In genomic region chr3:127527465-127528034, GRCm38 (mm10) we compare ENCODE assay signal across 11 mouse cellular contexts. TPM values are rescaled to one million over a fixed set of nuclear protein-coding genes. Genes with fewer than 3 reads are reported as not detected.
DNase-seq lines count a peak whose midpoint lies in the region; ATAC-seq and TF ChIP-seq lines count a peak whose summit lies in the region.
"Had no signal": no experiment of that assay in that cellular context is flagged by ENCODE, and none has a peak within 500 bp of the region (broad histone marks: within the 10 kb centered on the region; RNA-seq: fewer than 3 reads in every experiment).

No protein-coding gene starts in this region.

- 0 out of 2 replicates have a peak, but pooled peaks have one; percentile 13 for ATAC-seq in monocyte, adult 5-6 weeks (replicated peaks; ENCODE audit: insufficient number of reproducible peaks, low FRiP score, low TSS enrichment, poor library complexity, severe bottlenecking)

- TF ChIP-seq POLR2A in kidney, adult 2 months (IDR thresholded peaks at IDR 0.05; ENCODE audit: low read depth, low read length), result no peak

- no peak overlapping the region for H3K27ac ChIP-seq in kidney, adult 2 months (ENCODE audit: insufficient read depth, low read depth, low read length)
- H3K27ac ChIP-seq in embryonic facial prominence, embryonic 10.5 days (replicated peaks), result no peak overlapping the region
- H3K27ac ChIP-seq: kidney, postnatal 0 days; liver, embryonic 14.5 days had no signal

- H3K36me3 ChIP-seq in kidney, adult 2 months (ENCODE audit: control insufficient read depth, insufficient read depth, low read length), result no peaks in the 10 kb centered on the region
- H3K36me3 ChIP-seq in embryonic facial prominence, embryonic 10.5 days (replicated peaks), result no peaks in the 10 kb centered on the region

- TF ChIP-seq CTCF in kidney, adult 2 months (conservative IDR thresholded peaks at IDR 0.05; ENCODE audit: insufficient read depth, insufficient read length, low read depth, low read length), result no peak

- H3K27me3 ChIP-seq in kidney, adult 2 months (replicated peaks; ENCODE audit: control insufficient read depth, insufficient read depth, low read length), result no peaks in the 10 kb centered on the region
- no peaks in the 10 kb centered on the region for H3K27me3 ChIP-seq in embryonic facial prominence, embryonic 10.5 days (replicated peaks; ENCODE audit: low read depth, poor library complexity, severe bottlenecking)

- WGBS in kidney, adult 2 months, result 73% methylated on average over 5 of the region's 5 CpGs
- 78% methylated on average over 5 of the region's 5 CpGs for WGBS in embryonic facial prominence, embryonic 10.5 days

- H3K4me1 ChIP-seq in kidney, adult 2 months (ENCODE audit: control insufficient read depth, insufficient read depth, low read length), result no peaks in the 10 kb centered on the region
- H3K4me1 ChIP-seq in embryonic facial prominence, embryonic 10.5 days, result no peaks in the 10 kb centered on the region

- DNase-seq in adrenal gland, adult 8-10 months, result peak; percentile 20
- no peak for DNase-seq in adrenal gland, postnatal 25 days
- peak; percentile 11 for DNase-seq in kidney, adult 2 months
- DNase-seq in kidney, adult 9 months, result no peak
- peak; percentile 43 to 55 for DNase-seq in right cerebral cortex, postnatal 10 days (ENCODE audit: low spot score in 2 of 2)
- no peak for DNase-seq in right cerebral cortex, postnatal 25 days
- DNase-seq in embryonic facial prominence, embryonic 10.5 days (ENCODE audit: low spot score), result no peak

- no peaks in the 10 kb centered on the region for H3K9me3 ChIP-seq in embryonic facial prominence, embryonic 10.5 days

- no peak overlapping the region for H3K4me3 ChIP-seq in kidney, adult 2 months (ENCODE audit: insufficient read depth, low read depth, low read length)
- no peak overlapping the region for H3K4me3 ChIP-seq in embryonic facial prominence, embryonic 10.5 days
- H3K4me3 ChIP-seq: erythroblast, embryonic 14.5 days had no signal

RNA-seq across cellular contexts. Expression of gene Larp7, which starts 25.6 kb away (rescaled TPM):
- total RNA-seq in adrenal gland, adult 8-10 months (2022), result 10 to 100 TPM; 19.0 to 20.0 (median 19.5) TPM
- total RNA-seq in adrenal gland, postnatal 25 days (2021), result 23.9 and 25.8 TPM in 2 replicates
- 1.6 and 2.6 TPM in 2 replicates for polyA plus RNA-seq in kidney, adult 2 months (2012; rRNA removed)
- 73.5 to 95.3 TPM (median 73.8 TPM) in 3 replicates for total RNA-seq in monocyte, adult 5-6 weeks (2017)
- 74.3 and 82.6 TPM in 2 replicates for polyA plus RNA-seq in embryonic facial prominence, embryonic 10.5 days (2016; fragmentation: Nextera tagmentation; extraction: Ambion mirVana)

RNA-seq across cellular contexts. Expression of gene Zgrf1, which starts 25.7 kb away (rescaled TPM):
- 1 to 10 TPM; 1.4 to 2.8 (median 2.0) TPM for total RNA-seq in adrenal gland, adult 8-10 months (2022)
- total RNA-seq in adrenal gland, postnatal 25 days (2021), result 2.4 and 2.8 TPM in 2 replicates
- polyA plus RNA-seq in kidney, adult 2 months (2012; rRNA removed), result 0.23 and 0.25 TPM in 2 replicates
- 4.3 to 8.1 TPM (median 4.5 TPM) in 3 replicates for total RNA-seq in monocyte, adult 5-6 weeks (2017)
- polyA plus RNA-seq in embryonic facial prominence, embryonic 10.5 days (2016; fragmentation: Nextera tagmentation; extraction: Ambion mirVana), result 19.8 and 22.3 TPM in 2 replicates

RNA-seq across cellular contexts. Expression of gene Ank2, which starts 28.4 kb away (rescaled TPM):
- total RNA-seq in adrenal gland, adult 8-10 months (2022), result 10 to 100 TPM; 42.5 to 55.4 (median 46.6) TPM
- 57.0 and 61.8 TPM in 2 replicates for total RNA-seq in adrenal gland, postnatal 25 days (2021)
- 3.9 and 5.7 TPM in 2 replicates for polyA plus RNA-seq in kidney, adult 2 months (2012; rRNA removed)
- total RNA-seq in monocyte, adult 5-6 weeks (2017), result not detected in 3 replicates
- polyA plus RNA-seq in embryonic facial prominence, embryonic 10.5 days (2016; fragmentation: Nextera tagmentation; extraction: Ambion mirVana), result 32.2 and 35.7 TPM in 2 replicates

Comparison
In these comparisons a context has a peak if more than half of its experiments do, and no peak if none do; other contexts are left out.
1. DNase-seq: peak in adrenal gland, adult 8-10 months (single experiment), kidney, adult 2 months (single experiment) and right cerebral cortex, postnatal 10 days (2 of 2); none in adrenal gland, postnatal 25 days (single experiment), kidney, adult 9 months (single experiment), right cerebral cortex, postnatal 25 days (single experiment) and embryonic facial prominence, embryonic 10.5 days (single experiment).
2. RNA of gene Ank2, which starts 28.4 kb away (total RNA-seq): 57.0 to 61.8 TPM in adrenal gland, postnatal 25 days and 42.5 to 55.4 TPM in adrenal gland, adult 8-10 months; not detected in monocyte, adult 5-6 weeks; every median in the first group is over 10 times any median in the second.